Mouse (Mus musculus) bone marrow, adult 2 months (tissue): Measurements from ENCODE around the gene Mrps35.

ENCODE experiments used
- CTCF ChIP-seq: fragments of 200-500 bp; IDR thresholded peaks from 2 replicates; pipeline ENCODE4 v1.5.1; 2011; ENCODE audit warnings: low read length, control low read depth; ENCODE audit not compliant: control insufficient read depth, insufficient read depth
- POLR2A ChIP-seq: fragments of 200-500 bp; IDR thresholded peaks from 2 replicates; pipeline ENCODE4 v1.6.1; 2011; ENCODE audit warnings: low read depth, mild to moderate bottlenecking, control low read depth, low read length, borderline replicate concordance; ENCODE audit not compliant: control insufficient read depth

DNA sequence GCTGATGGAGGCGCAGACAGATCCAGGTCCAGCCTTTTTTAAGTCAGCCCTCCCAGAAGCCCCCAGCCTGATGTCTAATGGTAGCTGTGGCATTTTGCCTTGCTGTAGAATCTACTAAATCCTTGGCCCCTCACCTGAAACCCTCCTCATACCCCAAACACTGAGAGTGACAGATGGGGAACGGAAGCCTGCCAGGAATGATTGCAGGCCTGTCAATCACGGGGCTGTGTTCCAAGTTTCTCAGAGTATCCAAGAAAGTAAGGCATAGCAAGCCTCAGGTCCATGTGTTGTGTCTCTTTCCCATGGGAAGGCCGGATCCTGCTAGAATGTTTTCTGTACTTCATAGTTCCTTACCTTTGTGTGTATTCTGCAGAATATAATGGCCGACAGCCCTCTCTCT is 47.6 kb downstream of the Mrps35 start:
- TF ChIP-seq CTCF (no peak), POLR2A (no peak)
